Mouse (Mus musculus) adrenal gland, adult 10 weeks (tissue): Measurements from ENCODE around the gene Nsun6. TPM values are rescaled to one million over a fixed set of nuclear protein-coding genes. Genes with fewer than 3 reads are reported as not detected.

ENCODE experiments used
- polyA plus RNA-seq: library from polyadenylated mRNA; stranded (reverse); fragments of 350-450 nt; fragmentation: Illumina TruSeq; extraction: RNeasy Lipid Tissue Mini Kit (QIAGEN cat#74804); gene quantifications from one replicate; pipeline ENCODE4 v1.2.3, GENCODE M21; 2014; ENCODE audit warnings: low read depth, low replicate concordance

The Nsun6 gene
- 11.8 TPM for polyA plus RNA-seq

GRCm38 (mm10) chr2:15054945-15055637 is at the start of gene Nsun6:
TSS of gene Nsun6 (minus strand) at chr2:15055069.

GRCm38 (mm10) chr2:15049117-15049873 is 5.6 kb downstream of the Nsun6 start, which contains the start of gene Arl5b:
TSS of gene Arl5b (plus strand) at chr2:15049395.

Other genes starting within 250 kb of the Nsun6 start
- 50.7 TPM for gene Arl5b, start 5.7 kb downstream of the Nsun6 start, polyA plus RNA-seq